8 mouse cellular contexts compared by ENCODE assay signal in genomic region chr2:158153728-158154343, GRCm38 (mm10). TPM values are rescaled to one million over a fixed set of nuclear protein-coding genes. Genes with fewer than 3 reads are reported as not detected.
DNase-seq lines count a peak whose midpoint lies in the region; ATAC-seq lines count a peak whose summit lies in the region.

No protein-coding gene starts in this region.

- peak; percentile 76 for ATAC-seq in embryonic facial prominence, embryonic 15.5 days (ENCODE audit: insufficient number of reproducible peaks, low FRiP score, low TSS enrichment, low read depth)
- peak; percentile 65 for ATAC-seq in intestine, embryonic 15.5 days
- ATAC-seq in megakaryocyte-erythroid progenitor cell, adult 5-6 weeks (replicated peaks; ENCODE audit: low FRiP score, low TSS enrichment, poor library complexity, severe bottlenecking) = peak; percentile 60

- peak overlapping the region; percentile 38 for H3K4me3 ChIP-seq in embryonic facial prominence, embryonic 15.5 days (replicated peaks)
- peak overlapping the region; percentile 38 for H3K4me3 ChIP-seq in intestine, embryonic 15.5 days (replicated peaks)

- no peaks in the 10 kb centered on the region for H3K9me3 ChIP-seq in embryonic facial prominence, embryonic 15.5 days (replicated peaks)
- H3K9me3 ChIP-seq in intestine, embryonic 15.5 days = no peaks in the 10 kb centered on the region

- DNase-seq in urinary bladder, postnatal 25 days (ENCODE audit: low spot score) = peak; percentile 35
- no peak for DNase-seq in urinary bladder, adult 18-20 months (ENCODE audit: low spot score in 2 of 2)
- peak; percentile 81 for DNase-seq in yolk sac, embryonic 10.5 days (ENCODE audit: low spot score)
- no peak for DNase-seq in right cerebral cortex, adult 2 months (ENCODE audit: low spot score in 2 of 2)
- DNase-seq in right cerebral cortex, postnatal 25 days = no peak

- under 1% methylated on average over 22 of the region's 22 CpGs for WGBS in embryonic facial prominence, embryonic 15.5 days
- under 1% methylated on average over 22 of the region's 22 CpGs for WGBS in intestine, embryonic 15.5 days

- peak overlapping the region; percentile 65 for H3K27ac ChIP-seq in embryonic facial prominence, embryonic 15.5 days (replicated peaks)
- peak overlapping the region; percentile 71 for H3K27ac ChIP-seq in intestine, embryonic 15.5 days

- H3K4me2 ChIP-seq in embryonic facial prominence, embryonic 15.5 days (replicated peaks) = peak overlapping the region; percentile 63
- H3K4me2 ChIP-seq in intestine, embryonic 15.5 days (replicated peaks) = peak overlapping the region; percentile 90

- no peaks in the 10 kb centered on the region for H3K36me3 ChIP-seq in embryonic facial prominence, embryonic 15.5 days
- H3K36me3 ChIP-seq in intestine, embryonic 15.5 days = no peaks in the 10 kb centered on the region

- 0 out of 2 replicates have a peak overlapping the region, but pooled peaks have one; percentile 18 for H3K9ac ChIP-seq in embryonic facial prominence, embryonic 15.5 days
- peak overlapping the region; percentile 40 for H3K9ac ChIP-seq in intestine, embryonic 15.5 days

- peaks cover 23% of the 10 kb centered on the region for H3K4me1 ChIP-seq in embryonic facial prominence, embryonic 15.5 days
- H3K4me1 ChIP-seq in intestine, embryonic 15.5 days (replicated peaks) = peaks cover 17% of the 10 kb centered on the region

- no peaks in the 10 kb centered on the region for H3K27me3 ChIP-seq in embryonic facial prominence, embryonic 15.5 days
- H3K27me3 ChIP-seq in intestine, embryonic 15.5 days (replicated peaks) = no peaks in the 10 kb centered on the region

RNA-seq across cellular contexts. Expression of gene Tgm2, which starts 7.6 kb away (rescaled TPM):
- polyA plus RNA-seq in embryonic facial prominence, embryonic 15.5 days (2015; fragmentation: Nextera tagmentation; extraction: Ambion mirVana) = 17.9 and 22.2 TPM in 2 replicates
- polyA plus RNA-seq in intestine, embryonic 15.5 days (2015; fragmentation: Nextera tagmentation; extraction: Ambion mirVana) = 83.4 and 90.2 TPM in 2 replicates
- 10.2 and 19.6 TPM in 2 replicates for total RNA-seq in megakaryocyte-erythroid progenitor cell, adult 5-6 weeks (2014; fragmentation: Nextera tagmentation)
- total RNA-seq in megakaryocyte-erythroid progenitor cell, adult 5-6 weeks (2017) = 7.1 and 8.0 TPM in 2 replicates

Comparison
In these comparisons a context has a peak if more than half of its experiments do, and no peak if none do; other contexts are left out.
1. DNase-seq: peak in urinary bladder, postnatal 25 days (single experiment) and yolk sac, embryonic 10.5 days (single experiment); none in urinary bladder, adult 18-20 months (0 of 2), right cerebral cortex, adult 2 months (0 of 2) and right cerebral cortex, postnatal 25 days (single experiment).
2. Peak in every context shown above with its lines, with median percentiles within 50 percentile points of each other: ATAC-seq.